Mouse (Mus musculus): ENCODE measurements at regions not wholly inside any gene's neighbourhood (a gene's known extent, or its start where the extent isn't known, plus 50 kb on each side); places are given as distances from the start of the nearest gene placed in this dataset.
A peak's percentile ranks its signal among the peaks of the same experiment; 100 is the strongest.

GRCm38 (mm10) chrX:158544021-158544420 lies 500.9 kb upstream of the Cnksr2 start:
- DNase-seq, result no peak

GRCm38 (mm10) chrX:158577856-158578255 lies 534.8 kb upstream of the Cnksr2 start:
- peak; percentile 28 for DNase-seq

DNA sequence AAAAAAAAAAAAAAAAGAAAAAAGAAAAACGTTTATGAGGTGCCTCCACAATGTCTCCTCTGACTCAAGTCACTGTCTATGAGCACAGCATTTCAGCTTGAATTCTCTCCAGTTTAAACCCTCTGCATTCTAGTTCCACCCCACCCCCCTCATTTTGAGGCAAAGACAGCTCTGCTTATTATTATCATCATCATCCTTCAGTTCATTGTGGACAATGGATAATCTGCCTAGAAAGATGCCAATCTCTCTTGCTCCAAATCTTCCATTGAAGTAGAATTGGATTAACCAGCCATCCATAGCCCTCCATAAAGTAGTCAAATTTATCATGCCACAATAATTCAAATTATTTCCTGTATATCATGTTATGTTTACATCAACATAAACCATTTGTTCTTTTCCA lies 570.0 kb upstream of the Cnksr2 start:
- no peak for DNase-seq

GRCm38 (mm10) chrX:158613607-158614006 lies 570.5 kb upstream of the Cnksr2 start:
- DNase-seq, result no peak

DNA sequence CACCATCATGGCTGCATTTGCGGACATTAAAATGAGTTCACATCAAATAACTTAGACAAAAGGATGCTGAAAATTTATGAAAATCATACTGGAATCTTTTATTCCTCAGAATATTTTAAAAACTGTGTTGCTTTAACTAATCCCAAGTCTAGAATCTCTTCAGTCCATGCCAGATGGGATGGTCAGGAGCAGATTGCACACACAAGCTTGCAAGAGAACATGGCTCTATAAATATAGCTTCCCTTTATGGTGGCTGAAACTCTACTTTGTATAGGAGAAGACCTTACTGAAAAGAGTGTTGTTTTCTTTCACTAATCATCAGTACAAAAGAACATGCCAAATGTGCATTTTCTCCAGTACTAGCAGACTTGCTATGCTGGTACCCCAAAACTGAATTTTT lies 570.9 kb upstream of the Cnksr2 start:
- DNase-seq, result no peak

- DNase-seq, result no peak
These were observed 571.4 kb upstream of the Cnksr2 start for GRCm38 (mm10) chrX:158614452-158614851.

- no peak for DNase-seq
These were observed 572.0 kb upstream of the Cnksr2 start for GRCm38 (mm10) chrX:158615096-158615495.

DNA sequence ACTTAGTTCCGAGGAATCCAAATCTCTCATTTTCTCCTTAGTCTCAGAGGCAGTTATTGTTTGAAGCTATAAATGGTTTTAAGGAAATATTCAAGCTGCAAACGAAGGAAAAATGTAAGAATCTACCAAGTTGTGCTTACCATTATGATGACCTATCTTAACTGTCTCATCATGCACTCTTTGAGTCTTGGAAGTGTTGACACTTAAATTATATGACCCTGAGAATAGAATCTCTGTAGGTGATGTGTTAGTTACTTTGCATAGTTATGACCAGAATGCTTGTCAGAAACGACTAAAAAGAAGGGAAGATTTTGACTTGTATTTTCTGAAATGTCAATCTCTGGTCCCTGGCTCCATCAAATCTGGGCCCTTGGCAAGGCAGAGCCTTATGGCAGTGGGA lies 582.7 kb upstream of the Rps6ka3 start:
- no peak for DNase-seq

DNA sequence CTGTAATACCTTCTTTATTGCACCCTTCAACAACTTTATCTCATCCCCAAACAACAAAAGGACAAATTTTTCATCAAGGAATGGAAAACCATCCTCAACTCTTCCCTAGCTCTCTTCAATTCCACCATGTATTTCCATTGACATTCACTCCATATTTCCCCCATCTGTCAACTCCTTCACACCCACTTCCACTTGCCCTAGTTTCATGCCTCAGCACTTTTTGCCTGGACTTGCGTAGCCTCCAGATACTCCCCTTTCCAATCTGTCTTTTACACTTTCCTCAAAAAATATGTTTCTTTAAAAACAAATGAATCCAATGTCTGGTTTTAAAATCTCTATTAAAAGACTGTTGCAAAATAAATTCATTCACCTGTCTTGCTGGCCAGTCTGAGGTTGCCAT lies 577.7 kb upstream of the Rps6ka3 start:
- no peak for DNase-seq

- DNase-seq, result peak; percentile 78
These were observed 557.9 kb upstream of the Rps6ka3 start for GRCm38 (mm10) chrX:158652226-158652625.

GRCm38 (mm10) chrX:158656188-158656587 lies 553.9 kb upstream of the Rps6ka3 start:
- no peak for DNase-seq

DNA sequence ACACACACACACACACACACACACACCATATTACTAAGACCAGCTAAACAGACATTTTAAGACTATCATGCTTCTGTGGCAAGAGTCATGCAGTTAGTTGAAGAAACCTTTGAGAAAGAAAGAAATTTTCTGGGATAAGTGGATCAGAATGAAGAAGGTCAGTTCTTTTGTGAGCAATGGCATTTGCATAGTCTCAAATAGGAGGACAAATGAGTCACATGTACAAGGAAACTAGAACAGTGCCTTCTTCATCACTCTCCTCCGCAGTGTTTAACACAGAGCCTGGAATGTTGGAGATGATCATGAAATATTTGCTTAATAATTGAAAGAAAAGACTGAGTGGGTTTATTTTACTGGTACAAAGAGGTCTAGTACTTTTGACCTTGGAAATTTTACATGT lies 515.9 kb upstream of the Rps6ka3 start:
- DNase-seq, result no peak

- no peak for DNase-seq
These were observed 506.7 kb upstream of the Rps6ka3 start for GRCm38 (mm10) chrX:158703411-158703810.

DNA sequence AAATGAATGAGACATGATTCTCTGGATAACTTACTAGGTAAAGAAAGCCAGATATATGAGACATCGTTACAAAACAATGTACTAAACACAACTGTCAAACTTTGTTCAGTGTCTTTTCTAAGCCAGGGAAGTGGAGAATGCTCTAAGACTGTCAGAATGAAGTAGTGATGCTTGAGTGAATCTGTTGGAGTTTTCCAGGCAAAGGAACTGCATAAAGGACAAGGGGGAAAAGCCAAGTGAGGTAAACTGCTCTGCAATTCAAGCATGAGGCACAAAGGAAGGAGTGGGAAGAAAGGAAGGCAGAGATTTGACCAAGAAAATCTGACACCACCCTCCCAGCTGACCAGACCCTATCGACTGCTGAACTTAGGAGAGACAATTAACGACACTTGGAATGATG lies 500.3 kb upstream of the Rps6ka3 start:
- no peak for DNase-seq

- no peak for DNase-seq
These were observed 465.4 kb upstream of the Rps6ka3 start for GRCm38 (mm10) chrX:158744738-158745137.

- DNase-seq, result no peak
These were observed 464.2 kb upstream of the Rps6ka3 start for GRCm38 (mm10) chrX:158745766-158746541.

All from cerebellum, adult 11 months (tissue).